Mouse (Mus musculus): ENCODE measurements at regions not wholly inside any gene's neighbourhood (a gene's known extent, or its start where the extent isn't known, plus 50 kb on each side); places are given as distances from the start of the nearest gene placed in this dataset.
A peak's percentile ranks its signal among the peaks of the same experiment; 100 is the strongest.
"Not testable (repeated sequence)": the region's sequence is repeated elsewhere in the genome, so short reads cannot be mapped to it uniquely, and the experiment has no call there.

GRCm38 (mm10) chr19:29869526-29869925 lies 55.4 kb upstream of the Il33 start:
- no peak for DNase-seq

- DNase-seq: not testable (repeated sequence)
Measured at GRCm38 (mm10) chr19:29868681-29869080, 55.9 kb upstream of the Ranbp6 start.

- DNase-seq: no peak
Measured at GRCm38 (mm10) chr19:29866822-29867221, 54.0 kb upstream of the Ranbp6 start.

- no peak for DNase-seq
Measured at GRCm38 (mm10) chr19:29865142-29865541, 52.4 kb upstream of the Ranbp6 start.

- DNase-seq: peak; percentile 49
Measured at GRCm38 (mm10) chr19:29862808-29863207, 50.0 kb upstream of the Ranbp6 start.

All from kidney, postnatal 14 days (tissue).